Mouse (Mus musculus): ENCODE data around the gene Ttpal.

Gene Ttpal

GRCm38 (mm10) chr2:163602101-163602971 is at the start of gene Ttpal:
TSS of gene Ttpal (plus strand) at chr2:163602314.
- DNase-seq (ENCODE audit: low read depth, low spot score), result peak; percentile 79

GRCm38 (mm10) chr2:163552518-163552929 is 49.6 kb upstream of the Ttpal start:
- no peak for DNase-seq (ENCODE audit: low read depth, low spot score)

GRCm38 (mm10) chr2:163554425-163554982 is 47.6 kb upstream of the Ttpal start:
- DNase-seq (ENCODE audit: low read depth, low spot score), result no peak

GRCm38 (mm10) chr2:163554996-163555395 is 47.1 kb upstream of the Ttpal start:
- no peak for DNase-seq (ENCODE audit: low read depth, low spot score)

- no peak for DNase-seq (ENCODE audit: low read depth, low spot score)
Observed at GRCm38 (mm10) chr2:163555417-163555816, 46.7 kb upstream of the Ttpal start.

GRCm38 (mm10) chr2:163558548-163558947 is 43.6 kb upstream of the Ttpal start:
- DNase-seq (ENCODE audit: low read depth, low spot score), result no peak

- DNase-seq (ENCODE audit: low read depth, low spot score), result no peak
Observed at GRCm38 (mm10) chr2:163559236-163559635, 42.9 kb upstream of the Ttpal start.

GRCm38 (mm10) chr2:163560247-163560646 is 41.9 kb upstream of the Ttpal start:
- no peak for DNase-seq (ENCODE audit: low read depth, low spot score)

GRCm38 (mm10) chr2:163561258-163561948 is 40.7 kb upstream of the Ttpal start:
- DNase-seq (ENCODE audit: low read depth, low spot score), result no peak

- peak; percentile 15 for DNase-seq (ENCODE audit: low read depth, low spot score)
Observed at GRCm38 (mm10) chr2:163564646-163565045, 37.5 kb upstream of the Ttpal start.

- DNase-seq (ENCODE audit: low read depth, low spot score), result no peak
Observed at GRCm38 (mm10) chr2:163574321-163574720, 27.8 kb upstream of the Ttpal start.

- no peak for DNase-seq (ENCODE audit: low read depth, low spot score)
Observed at GRCm38 (mm10) chr2:163575248-163575647, 26.9 kb upstream of the Ttpal start.

- DNase-seq (ENCODE audit: low read depth, low spot score), result no peak
Observed at GRCm38 (mm10) chr2:163577986-163578385, 24.1 kb upstream of the Ttpal start.

- DNase-seq (ENCODE audit: low read depth, low spot score), result no peak
Observed at GRCm38 (mm10) chr2:163580069-163580945, 21.8 kb upstream of the Ttpal start.

GRCm38 (mm10) chr2:163583226-163584087 is 18.7 kb upstream of the Ttpal start:
- DNase-seq (ENCODE audit: low read depth, low spot score), result no peak

- no peak for DNase-seq (ENCODE audit: low read depth, low spot score)
Observed at GRCm38 (mm10) chr2:163584088-163584426, 18.1 kb upstream of the Ttpal start.

GRCm38 (mm10) chr2:163586384-163587261 is 15.5 kb upstream of the Ttpal start:
- peak; percentile 44 for DNase-seq (ENCODE audit: low read depth, low spot score)

- no peak for DNase-seq (ENCODE audit: low read depth, low spot score)
Observed at GRCm38 (mm10) chr2:163587506-163587905, 14.6 kb upstream of the Ttpal start.

GRCm38 (mm10) chr2:163590211-163590610 is 11.9 kb upstream of the Ttpal start:
- DNase-seq (ENCODE audit: low read depth, low spot score), result no peak

- DNase-seq (ENCODE audit: low read depth, low spot score), result no peak
Observed at GRCm38 (mm10) chr2:163590996-163591395, 11.1 kb upstream of the Ttpal start.
